Mouse (Mus musculus) cerebellum, postnatal 14 days (tissue): ENCODE measurements at regions not wholly inside any gene's neighbourhood (a gene's known extent, or its start where the extent isn't known, plus 50 kb on each side); places are given as distances from the start of the nearest gene placed in this dataset.
"Not testable (repeated sequence)": the region's sequence is repeated elsewhere in the genome, so short reads cannot be mapped to it uniquely, and the experiment has no call there.

ENCODE experiments used
- DNase-seq, 2 experiments: peaks; one replicate each; pipeline ENCODE4 v3.0.0; 2021; ENCODE audit warnings: mixed read lengths in 2 of 2

DNA sequence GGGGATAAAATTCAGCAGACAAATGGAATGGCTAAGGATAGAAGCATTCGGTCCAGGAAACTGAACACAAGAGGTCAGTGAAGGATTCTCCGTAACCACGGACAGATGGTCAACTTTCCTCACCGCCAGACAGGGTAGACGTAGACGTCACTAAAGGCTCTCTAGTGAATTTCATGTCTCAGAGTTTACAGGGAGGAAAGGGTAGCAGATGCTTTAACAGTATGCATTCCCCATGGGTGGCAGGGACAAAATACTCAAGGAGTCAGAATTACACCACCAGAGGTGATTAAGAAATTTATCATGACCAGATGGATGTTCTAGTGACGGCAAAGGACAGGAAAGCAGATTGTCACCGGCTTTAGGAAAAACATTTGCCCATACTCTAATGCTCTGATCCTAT, 331.2 kb downstream of the Sh2d4b start:
- DNase-seq = peak; percentile 28 to 57

DNA sequence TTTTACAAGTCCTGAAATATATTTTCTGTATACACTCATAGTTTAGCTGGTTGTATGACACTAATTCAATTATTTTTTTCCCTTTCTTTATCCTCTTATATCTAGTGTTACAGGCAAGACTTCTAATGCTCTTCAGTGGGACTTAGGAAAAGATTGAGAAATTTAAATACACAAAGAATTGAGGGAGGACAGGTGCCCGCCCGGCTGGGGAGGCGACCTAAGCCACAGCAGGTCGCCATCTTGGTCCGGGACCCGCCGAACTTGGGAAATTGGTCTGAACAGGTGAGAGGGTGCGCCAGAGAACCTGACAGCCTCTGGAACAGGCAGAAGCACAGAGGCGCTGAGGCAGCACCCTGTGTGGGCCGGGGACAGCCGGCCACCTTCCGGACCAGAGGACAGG, 346.6 kb downstream of the Sh2d4b start:
- not testable (repeated sequence) for DNase-seq

DNA sequence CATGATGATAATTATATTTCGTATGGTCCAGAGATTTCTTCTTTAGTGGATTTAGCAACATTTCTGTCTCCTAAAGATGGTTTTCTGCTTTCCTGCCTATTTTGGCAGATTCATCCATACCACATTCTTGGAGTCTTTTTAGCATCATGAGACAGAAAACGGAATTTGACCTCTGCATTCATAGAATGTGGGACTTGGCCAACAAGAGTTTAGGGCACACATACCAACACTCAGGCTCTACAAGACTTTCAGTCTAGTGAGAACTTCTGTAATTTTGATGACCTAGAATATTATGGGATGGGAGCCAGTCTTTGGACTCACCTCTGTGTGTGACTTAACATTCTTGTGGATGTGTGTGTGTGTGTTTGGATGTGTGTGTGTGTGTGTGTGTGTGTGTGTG, 360.0 kb downstream of the Sh2d4b start:
- DNase-seq = no peak

DNA sequence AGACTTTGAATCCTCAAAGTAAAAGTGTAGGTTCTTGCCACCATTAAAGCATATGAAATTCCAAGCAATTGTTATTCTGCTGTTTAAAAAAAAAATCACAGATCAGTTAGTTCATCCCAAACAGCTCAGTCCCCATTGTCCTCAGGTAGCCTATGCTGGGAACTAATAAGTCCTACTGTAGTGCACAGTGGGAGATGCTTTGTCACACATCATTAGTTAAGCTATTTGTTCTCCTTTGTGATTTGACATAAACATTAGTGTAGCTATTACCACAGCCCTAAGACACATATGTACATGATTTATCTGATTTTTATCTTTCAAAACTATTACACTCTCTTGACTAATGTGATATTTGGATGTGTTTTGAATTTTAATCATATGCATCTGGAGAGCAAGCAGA, 378.4 kb downstream of the Sh2d4b start:
- no peak for DNase-seq
